Mouse (Mus musculus) mature B cell (primary cell): Measurements from ENCODE around the gene Gtf2h1.
"Not testable (repeated sequence)": the region's sequence is repeated elsewhere in the genome, so short reads cannot be mapped to it uniquely, and the experiment has no call there.

Experiments
- in situ Hi-C: fragments of 300-500 bp; cut with MboI; formaldehyde crosslinking; loops from 2 replicates; pipeline ENCODE4 v1.14.3; 2019

The Gtf2h1 gene

GRCm38 (mm10) chr7:46830799-46831590 lies 35.1 kb downstream of the Gtf2h1 start:
- in situ Hi-C loops, result no loop called here

GRCm38 (mm10) chr7:46831693-46832092 lies 35.8 kb downstream of the Gtf2h1 start:
- in situ Hi-C loops, result no loop called here

- in situ Hi-C loops, result not testable (repeated sequence)
These were observed 36.4 kb downstream of the Gtf2h1 start for GRCm38 (mm10) chr7:46832112-46832810.

GRCm38 (mm10) chr7:46833266-46833665 lies 37.4 kb downstream of the Gtf2h1 start:
- in situ Hi-C loops, result no loop called here

GRCm38 (mm10) chr7:46833670-46834255 lies 37.9 kb downstream of the Gtf2h1 start:
- in situ Hi-C loops, result no loop called here

GRCm38 (mm10) chr7:46834994-46835610 lies 39.2 kb downstream of the Gtf2h1 start:
- in situ Hi-C loops, result no loop called here

- in situ Hi-C loops, result no loop called here
These were observed 40.5 kb downstream of the Gtf2h1 start for GRCm38 (mm10) chr7:46836357-46836756.

- in situ Hi-C loops, result no loop called here
These were observed 41.2 kb downstream of the Gtf2h1 start for GRCm38 (mm10) chr7:46837073-46837472.

GRCm38 (mm10) chr7:46838104-46838671 lies 42.3 kb downstream of the Gtf2h1 start:
- in situ Hi-C loops, result no loop called here

GRCm38 (mm10) chr7:46838891-46839302 lies 43.0 kb downstream of the Gtf2h1 start:
- in situ Hi-C loops, result no loop called here

- in situ Hi-C loops, result no loop called here
These were observed 43.5 kb downstream of the Gtf2h1 start for GRCm38 (mm10) chr7:46839446-46839845.

- in situ Hi-C loops, result no loop called here
These were observed 44.0 kb downstream of the Gtf2h1 start for GRCm38 (mm10) chr7:46839861-46840260.

- in situ Hi-C loops, result no loop called here
These were observed 44.4 kb downstream of the Gtf2h1 start for GRCm38 (mm10) chr7:46840326-46840725.

- in situ Hi-C loops, result no loop called here
These were observed 45.1 kb downstream of the Gtf2h1 start, which contains the start of gene Ldha for GRCm38 (mm10) chr7:46840787-46841525. Ldha (plus strand) TSS chr7:46841475.

- in situ Hi-C loops, result no loop called here
These were observed 46.4 kb downstream of the Gtf2h1 start for GRCm38 (mm10) chr7:46842278-46842677.

- in situ Hi-C loops, result no loop called here
These were observed 47.7 kb downstream of the Gtf2h1 start for GRCm38 (mm10) chr7:46843576-46843975.

GRCm38 (mm10) chr7:46845211-46845977 lies 49.5 kb downstream of the Gtf2h1 start:
- in situ Hi-C loops, result no loop called here

GRCm38 (mm10) chr7:46845978-46846485 lies 50.1 kb downstream of the Gtf2h1 start:
- in situ Hi-C loops, result no loop called here

- in situ Hi-C loops, result no loop called here
These were observed 50.8 kb downstream of the Gtf2h1 start for GRCm38 (mm10) chr7:46846486-46847244.
